14 mouse cellular contexts compared by ENCODE assay signal in genomic region chr1:29363783-29364182, GRCm38 (mm10).
"Had no signal": no experiment of that assay in that cellular context is flagged by ENCODE, and none has a peak within 500 bp of the region (broad histone marks: within the 10 kb centered on the region; RNA-seq: fewer than 3 reads in every experiment).

No protein-coding gene starts in this region.

- H3K4me1 ChIP-seq: megakaryocyte, embryonic 14.5 days; midbrain, embryonic 13.5 days; midbrain, embryonic 15.5 days; neural tube, embryonic 12.5 days; stomach, embryonic 15.5 days had no signal

- H3K36me3 ChIP-seq: midbrain, embryonic 13.5 days; midbrain, embryonic 15.5 days; neural tube, embryonic 12.5 days; stomach, embryonic 15.5 days had no signal

- H3K27ac ChIP-seq: macrophage; midbrain, embryonic 13.5 days; midbrain, embryonic 15.5 days; neural tube, embryonic 12.5 days; stomach, embryonic 15.5 days; stomach, postnatal 0 days had no signal

- H3K9me3 ChIP-seq: megakaryocyte, embryonic 14.5 days; midbrain, embryonic 13.5 days; midbrain, embryonic 15.5 days; neural tube, embryonic 12.5 days; stomach, embryonic 15.5 days had no signal

- DNase-seq: lung, adult 18-20 months; lung, embryonic 14.5 days; lung, postnatal 14 days; lung, postnatal 36 days; thymus, adult 2 months; thymus, postnatal 25 days; thymus, postnatal 4 days had no signal

- H3K27me3 ChIP-seq: megakaryocyte, embryonic 14.5 days; midbrain, embryonic 13.5 days; midbrain, embryonic 15.5 days; neural tube, embryonic 12.5 days; stomach, embryonic 15.5 days had no signal

- H3K4me3 ChIP-seq: megakaryocyte, embryonic 14.5 days; midbrain, embryonic 13.5 days; midbrain, embryonic 15.5 days; neural tube, embryonic 12.5 days; stomach, embryonic 15.5 days had no signal
